Mouse (Mus musculus): ENCODE measurements around the gene Pde7b. TPM values are rescaled to one million over a fixed set of nuclear protein-coding genes. Genes with fewer than 3 reads are reported as not detected.

Gene Pde7b
- 0.42 TPM for polyA plus RNA-seq (2017; shearing (Covaris generic))

GRCm38 (mm10) chr10:20724906-20725305 lies at the start of gene Pde7b:
TSS of gene Pde7b (minus strand) at chr10:20725078.

Other genes starting within 250 kb of the Pde7b start
- 8.4 TPM for gene Ahi1, start 227.5 kb upstream of the Pde7b start, polyA plus RNA-seq (2017; shearing (Covaris generic))